Mouse (Mus musculus) liver, postnatal 0 days (tissue): ENCODE data around the gene Slc6a19. TPM values are rescaled to one million over a fixed set of nuclear protein-coding genes. Genes with fewer than 3 reads are reported as not detected.

Experiments
- ATAC-seq: fragments of 200-750 bp; cut with Nextera tagmentation; 2 replicates; pipeline ENCODE4 v1.8.0; 2017; ENCODE audit warnings: mild to moderate bottlenecking, moderate library complexity
- DNase-seq: peaks from one replicate; pipeline ENCODE4 v3.0.0-alpha.2; 2016
- H3K27ac ChIP-seq: fragments of 300-500 bp; sonication (generic); 2 replicates; pipeline ENCODE4 v1.5.1; 2014; ENCODE audit warnings: antibody characterized with exemption, moderate library complexity, mild to moderate bottlenecking, low read depth
- H3K27me3 ChIP-seq: fragments of 300-500 bp; sonication (generic); 2 replicates; pipeline ENCODE4 v1.6.1; 2014; ENCODE audit warnings: low read length, control low read depth, mixed read lengths; ENCODE audit not compliant: insufficient read depth
- H3K36me3 ChIP-seq: fragments of 300-500 bp; sonication (generic); replicated peaks from 2 replicates; pipeline ENCODE4 v1.6.1; 2014; ENCODE audit warnings: mild to moderate bottlenecking, control low read depth, low read length, moderate library complexity, mixed read lengths; ENCODE audit not compliant: insufficient read depth
- H3K4me1 ChIP-seq: fragments of 300-500 bp; sonication (generic); 2 replicates; pipeline ENCODE4 v1.6.1; 2014; ENCODE audit warnings: antibody characterized with exemption, mild to moderate bottlenecking, control low read depth; ENCODE audit not compliant: insufficient read depth
- H3K4me2 ChIP-seq: fragments of 300-500 bp; sonication (generic); 2 replicates; pipeline ENCODE4 v1.6.1; 2014; ENCODE audit warnings: low read depth, mild to moderate bottlenecking, low read length, moderate library complexity, mixed read lengths
- H3K4me3 ChIP-seq: fragments of 300-500 bp; sonication (generic); 2 replicates; pipeline ENCODE4 v1.5.1; 2014; ENCODE audit warnings: low read depth, low read length
- H3K9ac ChIP-seq: fragments of 300-500 bp; sonication (generic); replicated peaks from 2 replicates; pipeline ENCODE4 v1.6.1; 2014; ENCODE audit warnings: mild to moderate bottlenecking, moderate library complexity
- H3K9me3 ChIP-seq: fragments of 300-500 bp; sonication (generic); 2 replicates; pipeline ENCODE4 v1.6.1; 2016; ENCODE audit warnings: mild to moderate bottlenecking, control low read depth, low read length, mixed read lengths
- CTCF ChIP-seq: sonication (generic); IDR thresholded peaks from 2 replicates; pipeline ENCODE4 v1.5.1; 2016; ENCODE audit warnings: antibody characterized with exemption, low read depth
- EP300 ChIP-seq: IDR thresholded peaks from 2 replicates; pipeline ENCODE4 v1.6.1; 2016; ENCODE audit warnings: antibody characterized with exemption, low read depth, mild to moderate bottlenecking
- WGBS: fragments of 180-500 bp; shearing (Covaris S2); extraction: QIAGEN DNeasy Blood & Tissue Kit; methylation state at CpG from one replicate; pipeline ENCODE4 v1.1.7; 2014; ENCODE audit not compliant: insufficient replicate concordance; 5-methylcytosine and 5-hydroxymethylcytosine counted together
- polyA plus RNA-seq: library from polyadenylated mRNA; unstranded; fragments of >200 nt; fragmentation: Nextera tagmentation; extraction: Ambion mirVana; gene quantifications from 2 replicates; pipeline ENCODE4 v1.2.1, GENCODE M21; 2015

Gene Slc6a19
- polyA plus RNA-seq, 1 experiment from 2014 or later, result 1.4 TPM

DNA sequence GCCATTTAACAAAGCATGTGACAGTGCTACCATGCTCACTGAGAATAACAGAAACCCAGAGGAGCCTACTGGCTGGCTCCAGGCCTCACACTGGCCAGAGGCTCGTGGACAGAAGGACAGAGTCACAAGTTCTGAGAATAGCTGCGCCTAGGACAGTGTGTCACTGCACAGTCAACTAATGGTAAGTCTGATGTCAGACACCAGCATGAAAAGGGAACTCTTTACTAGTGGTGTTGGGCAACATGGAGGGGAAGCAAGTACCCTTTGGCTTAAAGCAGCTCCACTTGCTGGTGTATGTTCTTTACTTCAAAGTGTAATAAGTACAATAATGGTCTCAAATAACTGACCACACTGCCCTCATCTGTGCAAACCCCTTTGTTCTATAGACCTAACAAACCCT lies 11.3 kb downstream of the Slc6a19 start:
- no peak overlapping the region for H3K4me3 ChIP-seq
- no peak overlapping the region for H3K4me2 ChIP-seq
- DNase-seq (no peak), ATAC-seq (no peak)
- no peaks in the 10 kb centered on the region for H3K36me3 ChIP-seq
- H3K9me3 ChIP-seq, result no peaks in the 10 kb centered on the region
- no peak overlapping the region for H3K9ac ChIP-seq
- peaks cover 14% of the 10 kb centered on the region for H3K4me1 ChIP-seq
- TF ChIP-seq EP300 (no peak), CTCF (no peak)
- H3K27me3 ChIP-seq, result no peaks in the 10 kb centered on the region
- H3K27ac ChIP-seq, result no peak overlapping the region
- 58% methylated on average over 2 of the region's 2 CpGs for WGBS

DNA sequence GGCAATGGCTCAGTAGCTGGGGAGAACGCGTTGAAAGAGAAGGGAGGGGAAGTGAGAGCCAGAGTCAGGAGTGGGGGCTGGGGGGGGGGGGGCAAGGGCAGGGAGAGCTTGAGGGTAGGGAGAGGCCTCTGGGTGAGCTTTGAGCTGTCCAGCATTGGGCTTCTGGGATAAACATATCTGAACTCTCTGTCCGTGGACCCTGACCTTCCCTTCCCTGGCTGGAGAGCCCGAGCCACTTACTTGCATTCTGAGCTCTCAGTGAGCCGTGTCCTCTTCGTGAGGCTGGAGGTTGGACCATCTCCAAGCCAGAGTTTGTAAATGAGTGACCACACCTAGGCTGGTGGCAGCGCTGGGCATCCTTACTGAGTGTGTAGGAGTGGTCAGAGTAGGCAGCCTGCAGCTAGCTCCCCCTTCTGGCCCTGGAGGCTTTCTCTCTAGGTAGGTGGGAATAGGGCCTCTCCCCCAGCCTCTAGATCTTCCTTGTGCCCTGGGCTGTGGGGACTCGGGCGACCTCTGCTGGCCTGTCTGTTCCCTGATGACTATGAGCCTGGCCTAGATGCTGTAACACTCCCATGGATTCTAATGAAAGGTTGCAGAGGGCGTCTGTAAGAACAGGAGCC lies 12.3 kb downstream of the Slc6a19 start:
- Histone ChIP-seq H3K4me2 (peak overlapping the region; percentile 18), H3K27me3 (no peaks in the 10 kb centered on the region), H3K9ac (no peak overlapping the region), H3K36me3 (no peaks in the 10 kb centered on the region), H3K4me1 (peaks cover 14% of the 10 kb centered on the region), H3K4me3 (no peak overlapping the region), H3K9me3 (no peaks in the 10 kb centered on the region), H3K27ac (peak overlapping the region; percentile 74)
- WGBS, result 22% methylated on average over 10 of the region's 10 CpGs
- ATAC-seq, result peak; percentile 97
- DNase-seq, result peak; percentile 84
- TF ChIP-seq EP300 (no peak), CTCF (peak; percentile 90)

DNA sequence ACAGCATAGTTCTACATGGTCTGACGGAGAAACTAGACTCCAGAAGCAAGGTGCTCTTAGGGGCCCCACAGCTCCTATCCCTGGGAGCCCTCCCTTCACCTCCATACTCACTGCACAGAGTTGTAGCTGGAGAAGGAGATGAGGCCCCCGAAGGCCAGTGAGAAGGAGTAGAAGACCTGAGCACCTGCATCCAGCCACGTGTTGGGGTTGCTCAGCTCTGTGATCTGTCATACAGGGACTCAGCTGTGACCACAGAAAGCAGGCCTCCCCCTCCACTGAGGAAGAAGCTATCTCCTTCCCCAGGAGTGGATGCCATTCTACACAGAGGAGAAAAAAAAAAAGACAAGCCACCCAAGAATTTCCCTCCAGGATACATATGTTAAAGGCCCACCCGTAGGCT lies 15.7 kb downstream of the Slc6a19 start:
- 57% methylated on average over 4 of the region's 4 CpGs for WGBS
- ATAC-seq, result no peak
- H3K27ac ChIP-seq, result no peak overlapping the region

DNA sequence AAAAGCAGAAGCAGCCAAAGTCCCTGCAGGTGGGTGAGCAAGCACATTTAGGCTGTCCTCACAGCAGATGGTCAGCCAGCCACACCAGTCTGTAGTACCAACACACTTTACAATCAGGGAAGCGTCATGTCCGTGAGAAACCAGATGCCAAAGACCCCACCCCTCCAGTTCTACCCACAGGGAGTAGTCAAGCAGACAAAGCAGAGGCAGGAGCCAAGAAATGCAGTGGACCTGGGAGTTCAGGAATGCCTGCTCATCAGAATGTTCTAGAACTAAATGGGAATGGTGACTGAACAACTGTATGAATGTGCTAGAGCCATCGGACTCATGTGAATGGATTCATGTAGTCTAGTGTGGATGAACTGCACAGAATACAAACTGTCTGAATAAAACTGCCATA lies 17.1 kb downstream of the Slc6a19 start:
- WGBS, result 69% methylated on average over 3 of the region's 3 CpGs
- no peaks in the 10 kb centered on the region for H3K9me3 ChIP-seq
- DNase-seq (no peak), ATAC-seq (no peak)
- no peaks in the 10 kb centered on the region for H3K36me3 ChIP-seq
- no peaks in the 10 kb centered on the region for H3K27me3 ChIP-seq
- H3K27ac ChIP-seq, result no peak overlapping the region
- no peak for TF ChIP-seq CTCF
- TF ChIP-seq EP300, result no peak
- H3K4me2 ChIP-seq, result no peak overlapping the region
- H3K4me3 ChIP-seq, result no peak overlapping the region
- H3K4me1 ChIP-seq, result peaks cover 8% of the 10 kb centered on the region
- H3K9ac ChIP-seq, result no peak overlapping the region

More for the DNA sequence above, 15.7 kb downstream of the Slc6a19 start:
- H3K36me3 ChIP-seq, result no peaks in the 10 kb centered on the region
- TF ChIP-seq CTCF (no peak), EP300 (no peak)
- peaks cover 8% of the 10 kb centered on the region for H3K4me1 ChIP-seq
- no peak overlapping the region for H3K4me3 ChIP-seq
- DNase-seq, result no peak
- H3K9me3 ChIP-seq, result no peaks in the 10 kb centered on the region
- no peak overlapping the region for H3K4me2 ChIP-seq
- H3K9ac ChIP-seq, result no peak overlapping the region
- no peaks in the 10 kb centered on the region for H3K27me3 ChIP-seq

DNA sequence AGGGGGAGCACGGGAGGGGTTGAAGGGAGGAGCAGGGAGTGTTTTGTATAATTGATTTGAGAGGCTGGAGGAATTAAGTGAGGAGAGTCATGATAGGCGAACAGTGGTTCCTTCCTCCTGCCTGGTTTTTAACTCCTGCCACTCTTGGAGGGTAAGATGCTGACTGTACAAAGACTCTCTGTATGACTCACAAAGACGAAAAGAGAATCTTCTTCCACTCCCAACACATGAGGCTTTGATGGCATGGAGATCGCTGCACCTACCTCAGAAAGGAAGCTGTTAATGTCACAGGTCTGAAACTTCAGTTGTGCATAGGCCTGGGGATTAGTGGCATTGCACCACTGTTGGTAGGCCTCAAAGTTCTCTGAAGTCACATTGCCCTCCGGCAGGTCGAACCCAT lies 19.2 kb downstream of the Slc6a19 start:
- no peak for ATAC-seq
- no peaks in the 10 kb centered on the region for H3K36me3 ChIP-seq
- 74% methylated on average over 6 of the region's 6 CpGs for WGBS

DNA sequence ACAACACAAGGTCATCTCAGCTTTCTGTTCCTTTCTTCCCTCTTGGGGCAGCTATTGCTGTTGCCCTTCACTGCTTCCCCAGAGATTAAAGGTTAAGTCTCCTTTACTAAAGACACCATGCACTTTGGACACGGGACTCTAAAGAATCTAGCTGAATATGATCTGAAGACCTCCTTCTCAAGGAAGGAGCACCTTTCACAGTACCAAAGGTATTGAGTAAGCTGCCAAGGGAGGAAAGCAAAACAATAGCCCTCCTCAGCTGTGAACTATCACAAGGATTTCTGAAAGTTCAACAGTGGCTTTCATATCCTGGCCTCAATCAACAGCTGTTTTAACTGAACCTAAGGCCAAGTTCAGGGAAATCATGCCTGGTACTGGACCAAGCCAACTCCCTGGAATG lies 20.3 kb downstream of the Slc6a19 start:
- Histone ChIP-seq H3K27me3 (no peaks in the 10 kb centered on the region), H3K9ac (no peak overlapping the region), H3K4me1 (peaks cover 10% of the 10 kb centered on the region), H3K27ac (no peak overlapping the region), H3K4me2 (no peak overlapping the region), H3K9me3 (no peaks in the 10 kb centered on the region), H3K4me3 (no peak overlapping the region), H3K36me3 (no peaks in the 10 kb centered on the region)
- 81% methylated on average over 1 of the region's 1 CpGs for WGBS
- TF ChIP-seq CTCF (no peak), EP300 (no peak)
- no peak for ATAC-seq
- DNase-seq, result no peak

More for the DNA sequence above, 19.2 kb downstream of the Slc6a19 start:
- H3K4me3 ChIP-seq, result no peak overlapping the region
- H3K9ac ChIP-seq, result no peak overlapping the region
- H3K9me3 ChIP-seq, result no peaks in the 10 kb centered on the region
- H3K4me1 ChIP-seq, result peaks cover 2% of the 10 kb centered on the region; the same call in 1 of the 2 replicates
- DNase-seq, result no peak
- no peaks in the 10 kb centered on the region for H3K27me3 ChIP-seq
- TF ChIP-seq EP300, result no peak
- TF ChIP-seq CTCF, result no peak
- no peak overlapping the region for H3K4me2 ChIP-seq
- H3K27ac ChIP-seq, result no peak overlapping the region

DNA sequence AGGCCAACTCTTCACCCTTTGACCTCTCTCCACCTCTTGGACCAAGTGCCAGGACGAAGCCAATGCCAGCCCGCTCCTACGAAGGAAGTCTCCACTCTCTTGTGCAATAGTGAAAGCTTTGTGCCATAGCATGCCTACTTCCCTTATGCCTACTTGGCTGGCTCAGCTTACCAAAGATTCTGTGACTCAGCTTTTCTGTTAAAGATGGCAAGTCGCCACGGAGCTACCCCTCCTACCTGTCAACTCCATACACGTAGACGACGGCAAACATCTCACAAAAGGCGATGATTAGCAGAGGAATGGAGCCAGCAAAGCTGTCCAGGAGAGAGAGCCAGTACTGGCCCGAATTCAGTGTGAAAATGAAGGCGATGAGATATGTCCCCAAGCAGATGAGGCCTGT lies 21.0 kb downstream of the Slc6a19 start:
- no peak overlapping the region for H3K9ac ChIP-seq
- no peak overlapping the region for H3K4me2 ChIP-seq
- DNase-seq (no peak), ATAC-seq (no peak)
- no peak for TF ChIP-seq EP300
- no peak overlapping the region for H3K4me3 ChIP-seq
- H3K27ac ChIP-seq, result no peak overlapping the region
- no peaks in the 10 kb centered on the region for H3K9me3 ChIP-seq
- no peaks in the 10 kb centered on the region for H3K36me3 ChIP-seq
- H3K4me1 ChIP-seq, result peaks cover 10% of the 10 kb centered on the region
- H3K27me3 ChIP-seq, result no peaks in the 10 kb centered on the region
- WGBS, result 71% methylated on average over 11 of the region's 11 CpGs
